19 mouse cellular contexts compared by ENCODE assay signal in the genomic region with DNA sequence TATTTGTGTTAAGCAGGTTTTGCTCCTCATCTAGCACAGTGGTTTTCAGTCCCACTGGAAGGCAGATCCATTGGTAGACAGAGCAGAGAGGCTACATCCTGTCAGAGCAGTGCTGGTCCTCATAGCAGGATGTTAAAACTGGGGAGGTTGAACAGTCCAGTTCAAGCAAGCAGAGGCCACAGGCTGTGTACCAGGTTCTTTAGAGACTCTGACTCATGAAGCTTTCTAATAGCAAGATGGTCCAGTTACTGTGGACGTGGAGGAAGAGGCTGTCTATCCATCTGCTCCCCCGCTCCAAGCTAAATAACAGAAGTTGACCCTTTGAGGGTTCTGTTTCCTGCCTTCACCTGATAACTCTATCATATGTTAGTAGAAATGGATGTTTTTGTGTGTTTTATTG. TPM values are rescaled to one million over a fixed set of nuclear protein-coding genes. Genes with fewer than 3 reads are reported as not detected.
DNase-seq lines count a peak whose midpoint lies in the region; ATAC-seq and TF ChIP-seq lines count a peak whose summit lies in the region.
"Had no signal": no experiment of that assay in that cellular context is flagged by ENCODE, and none has a peak within 500 bp of the region (broad histone marks: within the 10 kb centered on the region; RNA-seq: fewer than 3 reads in every experiment).

No protein-coding gene starts in this region.

- no peak overlapping the region for H3K4me2 ChIP-seq in heart, embryonic 15.5 days
- no peak overlapping the region for H3K4me2 ChIP-seq in forebrain, embryonic 11.5 days (ENCODE audit: low read depth, low read length, severe bottlenecking)
- H3K4me2 ChIP-seq: embryonic facial prominence, embryonic 13.5 days; forebrain, embryonic 13.5 days; hindbrain, embryonic 15.5 days had no signal

- no peaks in the 10 kb centered on the region for H3K9me3 ChIP-seq in heart, embryonic 15.5 days (replicated peaks)
- H3K9me3 ChIP-seq in forebrain, embryonic 11.5 days (ENCODE audit: control insufficient read depth, low read length), result no peaks in the 10 kb centered on the region
- H3K9me3 ChIP-seq: embryonic facial prominence, embryonic 13.5 days; forebrain, embryonic 13.5 days; hindbrain, embryonic 15.5 days had no signal

- no peaks in the 10 kb centered on the region; the same call in 1 of the 2 replicates for H3K36me3 ChIP-seq in heart, adult 2 months (ENCODE audit: control insufficient read depth, insufficient read depth, low read length)
- H3K36me3 ChIP-seq in heart, embryonic 15.5 days, result no peaks in the 10 kb centered on the region
- H3K36me3 ChIP-seq in forebrain, embryonic 11.5 days (ENCODE audit: control insufficient read depth, insufficient read depth, low read length), result no peaks in the 10 kb centered on the region
- H3K36me3 ChIP-seq: embryonic facial prominence, embryonic 13.5 days; hindbrain, embryonic 15.5 days had no signal

- DNase-seq in heart, adult 11 months, result peak; percentile 83
- DNase-seq in heart, adult 2 months, result no peak
- DNase-seq in heart, postnatal 4 days, result no peak
- DNase-seq in A20 (ENCODE audit: low read depth, low spot score), result peak; percentile 63
- no peak for DNase-seq in cerebellum, adult 11-12 months
- DNase-seq in forebrain, embryonic 11.5 days (ENCODE audit: low spot score), result no peak
- DNase-seq: adrenal gland, postnatal 10 days; cerebellum, adult 18-20 months; cerebellum, adult 9-11 months; cerebellum, postnatal 36 days; forebrain, postnatal 0 days; gastrocnemius, postnatal 14 days; heart, postnatal 14 days; kidney, adult 2 months had no signal

- no peak overlapping the region for H3K4me3 ChIP-seq in heart, adult 2 months
- H3K4me3 ChIP-seq in heart, embryonic 15.5 days, result no peak overlapping the region
- no peak overlapping the region for H3K4me3 ChIP-seq in forebrain, embryonic 11.5 days (ENCODE audit: low read depth, low read length)
- H3K4me3 ChIP-seq: embryonic facial prominence, embryonic 13.5 days; forebrain, embryonic 13.5 days; hindbrain, embryonic 15.5 days had no signal

- H3K79me2 ChIP-seq in heart, adult 2 months (replicated peaks; ENCODE audit: control insufficient read depth, insufficient read depth, low read length), result peaks cover 6% of the 10 kb centered on the region

- H3K27me3 ChIP-seq in heart, adult 2 months (ENCODE audit: control insufficient read depth, insufficient read depth, low read length), result no peaks in the 10 kb centered on the region; the same call in 1 of the 2 replicates
- H3K27me3 ChIP-seq in heart, embryonic 15.5 days, result no peaks in the 10 kb centered on the region
- H3K27me3 ChIP-seq in forebrain, embryonic 11.5 days (ENCODE audit: control insufficient read depth, insufficient read depth, low read length), result no peaks in the 10 kb centered on the region
- H3K27me3 ChIP-seq: embryonic facial prominence, embryonic 13.5 days; forebrain, embryonic 13.5 days; hindbrain, embryonic 15.5 days had no signal

- no peak overlapping the region for H3K27ac ChIP-seq in heart, adult 2 months
- no peak overlapping the region for H3K27ac ChIP-seq in heart, embryonic 15.5 days
- H3K27ac ChIP-seq in forebrain, embryonic 11.5 days (ENCODE audit: low read depth, low read length), result no peak overlapping the region
- H3K27ac ChIP-seq: embryonic facial prominence, embryonic 13.5 days; forebrain, embryonic 13.5 days; hindbrain, embryonic 15.5 days had no signal

- peaks cover 21% of the 10 kb centered on the region for H3K4me1 ChIP-seq in heart, adult 2 months (ENCODE audit: control insufficient read depth, insufficient read depth, low read length)
- peaks cover 51% of the 10 kb centered on the region for H3K4me1 ChIP-seq in heart, embryonic 15.5 days (replicated peaks)
- H3K4me1 ChIP-seq in forebrain, embryonic 11.5 days (replicated peaks; ENCODE audit: control insufficient read depth, insufficient read depth, low read length), result no peaks in the 10 kb centered on the region; the same call in 1 of the 2 replicates

- TF ChIP-seq POLR2A in heart, adult 2 months (IDR thresholded peaks at IDR 0.05; ENCODE audit: insufficient read depth, low read depth, low read length), result no peak

- no peak for TF ChIP-seq CTCF in heart, adult 2 months (IDR thresholded peaks at IDR 0.05)

- H3K9ac ChIP-seq in heart, adult 2 months (ENCODE audit: low read depth, low read length), result no peak overlapping the region
- no peak overlapping the region for H3K9ac ChIP-seq in heart, embryonic 15.5 days
- H3K9ac ChIP-seq in forebrain, embryonic 11.5 days (ENCODE audit: low read length), result no peak overlapping the region
- H3K9ac ChIP-seq: embryonic facial prominence, embryonic 13.5 days; forebrain, embryonic 13.5 days; forebrain, postnatal 0 days; hindbrain, embryonic 15.5 days had no signal

- 56% methylated on average over 2 of the region's 2 CpGs for WGBS in heart, adult 2 months
- 70% methylated on average over 2 of the region's 2 CpGs for WGBS in heart, embryonic 15.5 days
- WGBS in forebrain, embryonic 11.5 days, result 83% methylated on average over 2 of the region's 2 CpGs

- no peak for TF ChIP-seq EP300 in heart, adult 2 months (IDR thresholded peaks at IDR 0.05; ENCODE audit: insufficient read depth, low read depth, low read length)

- peak; percentile 45; the same call in 1 of the 2 replicates for ATAC-seq in heart, embryonic 15.5 days (replicated peaks; ENCODE audit: insufficient number of reproducible peaks, insufficient read depth, low FRiP score, low read depth)
- ATAC-seq in forebrain, embryonic 11.5 days (replicated peaks; ENCODE audit: low FRiP score), result no peak
- ATAC-seq: forebrain, embryonic 13.5 days; forebrain, postnatal 0 days; intestine, embryonic 16.5 days had no signal

- intact Hi-C loops in heart, adult 2 months (cut with DNase I), result no loop called here

RNA-seq across cellular contexts. Expression of gene Epb41l2, which starts 41.8 kb away (rescaled TPM):
- 10 to 100 TPM; 40.5 to 49.1 TPM for total RNA-seq in heart, adult 2 months (2021)
- polyA plus RNA-seq in heart, adult 2 months (2012; rRNA removed), result 24.0 and 41.8 TPM in 2 replicates
- 41.8 and 53.9 TPM in 2 replicates for polyA plus RNA-seq in heart, embryonic 15.5 days (2015; fragmentation: Nextera tagmentation; extraction: Ambion mirVana)
- 10 to 100 TPM; 90.5 to 91.5 TPM for total RNA-seq in heart, postnatal 4 days (2021)
- polyA plus RNA-seq in forebrain, embryonic 11.5 days (2014; fragmentation: Nextera tagmentation; extraction: Ambion mirVana), result 43.5 and 46.4 TPM in 2 replicates

Comparison
In these comparisons a context has a peak if more than half of its experiments do, and no peak if none do; other contexts are left out.
1. DNase-seq: peak in heart, adult 11 months (single experiment) and A20 (single experiment); none in heart, adult 2 months (0 of 2), heart, postnatal 4 days (single experiment), cerebellum, adult 11-12 months (single experiment) and forebrain, embryonic 11.5 days (single experiment).